ENCODE assay signal across 8 mouse cellular contexts in genomic region chr12:112830141-112830540, GRCm38 (mm10). TPM values are rescaled to one million over a fixed set of nuclear protein-coding genes. Genes with fewer than 3 reads are reported as not detected.
DNase-seq lines count a peak whose midpoint lies in the region; ATAC-seq and TF ChIP-seq lines count a peak whose summit lies in the region.

No protein-coding gene starts in this region.

- H3K4me2 ChIP-seq in limb, embryonic 15.5 days: peak overlapping the region; percentile 59
- H3K4me2 ChIP-seq in stomach, embryonic 16.5 days (ENCODE audit: low read depth, low read length): peak overlapping the region; percentile 82

- no peak for TF ChIP-seq CTCF in gastrocnemius, adult 2 months (IDR thresholded peaks at IDR 0.05)
- no peak for TF ChIP-seq CTCF in testis, adult 2 months (IDR thresholded peaks at IDR 0.05; ENCODE audit: control insufficient read depth, insufficient read depth, insufficient replicate concordance, low read depth, low read length)

- H3K27me3 ChIP-seq in testis, adult 2 months (ENCODE audit: control insufficient read depth, insufficient read depth, low read length): no peaks in the 10 kb centered on the region
- no peaks in the 10 kb centered on the region for H3K27me3 ChIP-seq in limb, embryonic 15.5 days
- H3K27me3 ChIP-seq in stomach, embryonic 16.5 days (ENCODE audit: control insufficient read depth, insufficient read depth, low read length): no peaks in the 10 kb centered on the region

- WGBS in limb, embryonic 15.5 days: 30% methylated on average over 2 of the region's 2 CpGs
- 20% methylated on average over 2 of the region's 2 CpGs for WGBS in stomach, embryonic 16.5 days

- peak overlapping the region; percentile 88 for H3K27ac ChIP-seq in gastrocnemius, adult 2 months
- peak overlapping the region; percentile 98 for H3K27ac ChIP-seq in testis, adult 2 months (ENCODE audit: control insufficient read depth, insufficient read depth, low read depth, low read length)
- H3K27ac ChIP-seq in limb, embryonic 15.5 days: peak overlapping the region; percentile 59
- H3K27ac ChIP-seq in stomach, embryonic 16.5 days (ENCODE audit: low read length): peak overlapping the region; percentile 80

- peak overlapping the region; percentile 56 for H3K9ac ChIP-seq in limb, embryonic 15.5 days
- H3K9ac ChIP-seq in stomach, embryonic 16.5 days (ENCODE audit: low read length): peak overlapping the region; percentile 86

- no peaks in the 10 kb centered on the region for H3K9me3 ChIP-seq in limb, embryonic 15.5 days
- no peaks in the 10 kb centered on the region for H3K9me3 ChIP-seq in stomach, embryonic 16.5 days (replicated peaks; ENCODE audit: control insufficient read depth, low read length)

- no peak for DNase-seq in gastrocnemius, adult 2 months
- no peak for DNase-seq in gastrocnemius, postnatal 14 days
- no peak for DNase-seq in testis, postnatal 10 days (ENCODE audit: low spot score)
- no peak for DNase-seq in adipocyte (ENCODE audit: low spot score)
- DNase-seq in adrenal gland, postnatal 36 days: no peak

- intact Hi-C loops in gastrocnemius, adult 2 months (cut with DNase I): no loop called here
- intact Hi-C loops in gastrocnemius, postnatal 14 days (cut with DNase I; ENCODE audit: low total_unique reads): no loop called here

- no peaks in the 10 kb centered on the region; the same call in none of the 2 replicates for H3K36me3 ChIP-seq in testis, adult 2 months (ENCODE audit: control insufficient read depth, insufficient read depth, low read length)
- H3K36me3 ChIP-seq in limb, embryonic 15.5 days: peaks cover 23% of the 10 kb centered on the region
- 0 out of 2 replicates have a peak, but pooled peaks cover 4% of the 10 kb centered on the region for H3K36me3 ChIP-seq in stomach, embryonic 16.5 days (ENCODE audit: control insufficient read depth, insufficient read depth, low read length)

- no peak for TF ChIP-seq POLR2A in testis, adult 2 months (IDR thresholded peaks at IDR 0.05; ENCODE audit: control insufficient read depth, low read depth, low read length)

- H3K4me3 ChIP-seq in gastrocnemius, adult 2 months: peak overlapping the region; percentile 95
- H3K4me3 ChIP-seq in testis, adult 2 months (ENCODE audit: control insufficient read depth, low read depth, low read length): peak overlapping the region; percentile 98
- H3K4me3 ChIP-seq in limb, embryonic 15.5 days: peak overlapping the region; percentile 86
- peak overlapping the region; percentile 94 for H3K4me3 ChIP-seq in stomach, embryonic 16.5 days (replicated peaks; ENCODE audit: low read length)

- no peak for ATAC-seq in limb, embryonic 15.5 days (ENCODE audit: insufficient number of reproducible peaks, low FRiP score, low TSS enrichment, low read depth)
- no peak for ATAC-seq in stomach, embryonic 16.5 days (ENCODE audit: insufficient read depth, low FRiP score)

- peaks cover 2% of the 10 kb centered on the region; the same call in 1 of the 2 replicates for H3K4me1 ChIP-seq in testis, adult 2 months (ENCODE audit: control insufficient read depth, insufficient read depth, low read length)
- peaks cover 36% of the 10 kb centered on the region for H3K4me1 ChIP-seq in limb, embryonic 15.5 days
- peaks cover 26% of the 10 kb centered on the region for H3K4me1 ChIP-seq in stomach, embryonic 16.5 days (ENCODE audit: control insufficient read depth, insufficient read depth, low read length)

RNA-seq across cellular contexts. Expression of gene Cdca4, which starts 0.9 kb away (rescaled TPM):
- 1 to 10 TPM; 3.0 to 3.1 TPM for total RNA-seq in gastrocnemius, adult 2 months (2021)
- 1 to 10 TPM; 4.3 to 5.8 TPM for total RNA-seq in gastrocnemius, postnatal 14 days (2021)
- 23.7 and 23.9 TPM in 2 replicates for polyA plus RNA-seq in testis, adult 2 months (2012; rRNA removed)
- 105 TPM in 2 replicates for polyA plus RNA-seq in limb, embryonic 15.5 days (2015; fragmentation: Nextera tagmentation; extraction: Ambion mirVana)
- polyA plus RNA-seq in stomach, embryonic 16.5 days (2015; fragmentation: Nextera tagmentation; extraction: Ambion mirVana): 87.7 and 87.9 TPM in 2 replicates
- total RNA-seq in adrenal gland, postnatal 36 days (2021): 10 to 100 TPM; 14.7 to 19.5 TPM

RNA-seq across cellular contexts. Expression of gene Clba1, which starts 21.4 kb away (rescaled TPM):
- under 1 TPM; 0.20 to 0.36 TPM for total RNA-seq in gastrocnemius, adult 2 months (2021)
- total RNA-seq in gastrocnemius, postnatal 14 days (2021): under 1 TPM; 0.62 to 0.73 TPM
- polyA plus RNA-seq in testis, adult 2 months (2012; rRNA removed): 77.8 and 87.0 TPM in 2 replicates
- 5.9 and 6.4 TPM in 2 replicates for polyA plus RNA-seq in limb, embryonic 15.5 days (2015; fragmentation: Nextera tagmentation; extraction: Ambion mirVana)
- 5.8 and 6.9 TPM in 2 replicates for polyA plus RNA-seq in stomach, embryonic 16.5 days (2015; fragmentation: Nextera tagmentation; extraction: Ambion mirVana)
- total RNA-seq in adrenal gland, postnatal 36 days (2021): 10 to 100 TPM; 10.0 to 12.0 TPM

RNA-seq across cellular contexts. Expression of gene Ahnak2, which starts 27.7 kb away (rescaled TPM):
- 1 to 10 TPM; 5.0 to 8.5 TPM for total RNA-seq in gastrocnemius, adult 2 months (2021)
- total RNA-seq in gastrocnemius, postnatal 14 days (2021): 10 to 100 TPM in 1 of 2 experiments, 1 to 10 TPM in 1; 7.8 to 11.3 TPM
- polyA plus RNA-seq in testis, adult 2 months (2012; rRNA removed): 1.2 TPM in 2 replicates
- polyA plus RNA-seq in limb, embryonic 15.5 days (2015; fragmentation: Nextera tagmentation; extraction: Ambion mirVana): 9.4 and 9.8 TPM in 2 replicates
- polyA plus RNA-seq in stomach, embryonic 16.5 days (2015; fragmentation: Nextera tagmentation; extraction: Ambion mirVana): 4.9 and 5.4 TPM in 2 replicates
- total RNA-seq in adrenal gland, postnatal 36 days (2021): 1 to 10 TPM; 7.5 to 7.7 TPM

RNA-seq across cellular contexts. Expression of gene Gpr132, which starts 37.9 kb away (rescaled TPM):
- under 1 TPM in 1 of 2 experiments, not detected in 1; 0.14 TPM for total RNA-seq in gastrocnemius, adult 2 months (2021)
- under 1 TPM in 1 of 2 experiments, not detected in 1; 0.10 TPM for total RNA-seq in gastrocnemius, postnatal 14 days (2021)
- 1.7 and 1.9 TPM in 2 replicates for polyA plus RNA-seq in testis, adult 2 months (2012; rRNA removed)
- 0.20 and 0.41 TPM in 2 replicates for polyA plus RNA-seq in limb, embryonic 15.5 days (2015; fragmentation: Nextera tagmentation; extraction: Ambion mirVana)
- polyA plus RNA-seq in stomach, embryonic 16.5 days (2015; fragmentation: Nextera tagmentation; extraction: Ambion mirVana): 0.15 and 0.22 TPM in 2 replicates
- total RNA-seq in adrenal gland, postnatal 36 days (2021): under 1 TPM; 0.33 to 0.40 TPM

Comparison
In these comparisons a context has a peak if more than half of its experiments do, and no peak if none do; other contexts are left out.
1. RNA of gene Clba1, which starts 21.4 kb away (total RNA-seq): 10.0 to 12.0 TPM in adrenal gland, postnatal 36 days; 0.62 to 0.73 TPM in gastrocnemius, postnatal 14 days and 0.20 to 0.36 TPM in gastrocnemius, adult 2 months; every median in the first group is over 4 times any median in the second.
2. Peak in every context shown above with its lines, with median percentiles within 50 percentile points of each other: H3K27ac ChIP-seq and H3K4me3 ChIP-seq.